Mouse (Mus musculus) erythroblast, embryonic 14.5 days (primary cell): Measurements from ENCODE around the gene Hsdl1.

Experiments
- GATA1 ChIP-seq: IDR thresholded peaks from 2 replicates; pipeline ENCODE4 v1.6.1; 2012; ENCODE audit warnings: low read length, inconsistent platforms, mixed read lengths
- TAL1 ChIP-seq: IDR thresholded peaks from 3 replicates; pipeline ENCODE4 v1.6.1; 2012; ENCODE audit warnings: low read length, inconsistent platforms, mixed read lengths

DNA sequence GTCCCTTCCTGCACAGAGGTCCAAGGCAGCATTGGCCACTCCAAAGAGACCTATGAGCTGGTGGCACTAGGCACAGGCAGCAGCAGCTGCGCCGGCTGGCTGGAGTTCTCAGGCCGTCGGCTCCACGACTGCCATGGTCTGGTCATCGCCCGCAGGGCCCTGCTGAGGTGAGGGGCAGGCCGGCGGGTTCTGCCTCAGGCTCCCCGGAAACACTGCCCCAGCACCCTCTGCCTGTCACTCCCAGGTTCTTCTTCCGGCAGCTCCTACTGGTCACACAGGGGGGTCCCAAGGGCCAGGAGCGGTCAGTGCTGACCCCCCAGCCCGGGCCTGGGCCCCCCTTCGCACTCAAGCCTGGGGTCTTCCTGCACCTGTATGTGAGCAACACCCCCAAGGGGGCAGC lies 40.1 kb upstream of the Hsdl1 start:
- TF ChIP-seq GATA1 (no peak), TAL1 (no peak)
